Mouse (Mus musculus) intestine, postnatal 0 days (tissue): ENCODE data around the gene Cic. TPM values are rescaled to one million over a fixed set of nuclear protein-coding genes. Genes with fewer than 3 reads are reported as not detected.
A peak's percentile ranks its signal among the peaks of the same experiment; 100 is the strongest.

Source experiments
- ATAC-seq: fragments of 200-750 bp; cut with Nextera tagmentation; 2 replicates; pipeline ENCODE4 v1.8.0; 2017; ENCODE audit warnings: mild to moderate bottlenecking, moderate TSS enrichment, moderate library complexity
- H3K27ac ChIP-seq: fragments of 300-500 bp; sonication (generic); 2 replicates; pipeline ENCODE4 v1.5.1; 2014; ENCODE audit warnings: mild to moderate bottlenecking, low read depth, low read length, moderate library complexity
- H3K27me3 ChIP-seq: fragments of 300-500 bp; sonication (generic); replicated peaks from 2 replicates; pipeline ENCODE4 v1.6.1; 2014; ENCODE audit warnings: low read length, mixed read lengths; ENCODE audit not compliant: control insufficient read depth, insufficient read depth
- H3K36me3 ChIP-seq: fragments of 300-500 bp; sonication (generic); 2 replicates; pipeline ENCODE4 v1.6.1; 2014; ENCODE audit warnings: mild to moderate bottlenecking, moderate library complexity; ENCODE audit not compliant: control insufficient read depth, insufficient read depth
- H3K4me1 ChIP-seq: fragments of 300-500 bp; sonication (generic); replicated peaks from 2 replicates; pipeline ENCODE4 v1.6.1; 2014; ENCODE audit warnings: antibody characterized with exemption, low read length, mixed read lengths; ENCODE audit not compliant: control insufficient read depth, insufficient read depth
- H3K4me2 ChIP-seq: fragments of 300-500 bp; sonication (generic); replicated peaks from 2 replicates; pipeline ENCODE4 v1.6.1; 2014; ENCODE audit warnings: low read depth, mild to moderate bottlenecking, moderate library complexity
- H3K4me3 ChIP-seq: fragments of 300-500 bp; sonication (generic); 2 replicates; pipeline ENCODE4 v1.5.1; 2014; ENCODE audit warnings: low read depth, low read length
- H3K9ac ChIP-seq: fragments of 300-500 bp; sonication (generic); 2 replicates; pipeline ENCODE4 v1.6.1; 2014; ENCODE audit warnings: mild to moderate bottlenecking, low read depth, low read length
- H3K9me3 ChIP-seq: fragments of 300-500 bp; sonication (generic); 2 replicates; pipeline ENCODE4 v1.6.1; 2016; ENCODE audit warnings: mixed run types; ENCODE audit not compliant: control insufficient read depth
- CTCF ChIP-seq: sonication (generic); IDR thresholded peaks from 2 replicates; pipeline ENCODE4 v1.5.1; 2016; ENCODE audit warnings: low read depth, mild to moderate bottlenecking, control low read depth, antibody characterized with exemption, moderate library complexity
- WGBS: fragments of 180-500 bp; shearing (Covaris S2); extraction: QIAGEN DNeasy Blood & Tissue Kit; methylation state at CpG from one replicate; pipeline ENCODE4 v1.1.7; 2014; 5-methylcytosine and 5-hydroxymethylcytosine counted together
- polyA plus RNA-seq: library from polyadenylated mRNA; unstranded; fragments of >200 nt; fragmentation: Nextera tagmentation; extraction: Ambion mirVana; gene quantifications from 2 replicates; pipeline ENCODE4 v1.2.1, GENCODE M21; 2015

Gene Cic
- polyA plus RNA-seq, 1 experiment from 2014 or later = 17.2 TPM

GRCm38 (mm10) chr7:25279861-25280791 lies 12.6 kb downstream of the Cic start:
- H3K36me3 ChIP-seq = peaks cover 5% of the 10 kb centered on the region
- peak overlapping the region; percentile 63 for H3K4me3 ChIP-seq
- peak; percentile 6; the same call in 1 of the 2 replicates for TF ChIP-seq CTCF
- H3K9ac ChIP-seq = peak overlapping the region; percentile 13; the same call in 1 of the 2 replicates
- H3K4me1 ChIP-seq = peaks cover 42% of the 10 kb centered on the region
- peak overlapping the region; percentile 96 for H3K4me2 ChIP-seq
- no peaks in the 10 kb centered on the region for H3K9me3 ChIP-seq
- 0 out of 2 replicates have a peak, but pooled peaks have one; percentile 1 for ATAC-seq
- no peaks in the 10 kb centered on the region for H3K27me3 ChIP-seq
- peak overlapping the region; percentile 93 for H3K27ac ChIP-seq
- WGBS = 4% methylated on average over 6 of the region's 6 CpGs

- ATAC-seq = peak; percentile 11
- H3K4me2 ChIP-seq = peak overlapping the region; percentile 96
- 14% methylated on average over 12 of the region's 12 CpGs for WGBS
- no peaks in the 10 kb centered on the region for H3K9me3 ChIP-seq
- peaks cover 16% of the 10 kb centered on the region for H3K36me3 ChIP-seq
- H3K27me3 ChIP-seq = no peaks in the 10 kb centered on the region
- peaks cover 31% of the 10 kb centered on the region for H3K4me1 ChIP-seq
- peak; percentile 28; the same call in 1 of the 2 replicates for TF ChIP-seq CTCF
- H3K27ac ChIP-seq = peak overlapping the region; percentile 93
- H3K4me3 ChIP-seq = peak overlapping the region; percentile 60
- H3K9ac ChIP-seq = 0 out of 2 replicates have a peak overlapping the region, but pooled peaks have one; percentile 26
These were observed 13.7 kb downstream of the Cic start for GRCm38 (mm10) chr7:25281166-25281733.

- no peaks in the 10 kb centered on the region for H3K27me3 ChIP-seq
- no peaks in the 10 kb centered on the region for H3K9me3 ChIP-seq
- peak overlapping the region; percentile 62 for H3K9ac ChIP-seq
- 0 out of 2 replicates have a peak, but pooled peaks have one; percentile 0 for TF ChIP-seq CTCF
- H3K4me2 ChIP-seq = peak overlapping the region; percentile 96
- under 1% methylated on average over 80 of the region's 108 CpGs for WGBS
- H3K4me3 ChIP-seq = peak overlapping the region; percentile 60
- peaks cover 30% of the 10 kb centered on the region for H3K4me1 ChIP-seq
- peak; percentile 87 for ATAC-seq
- H3K36me3 ChIP-seq = peaks cover 24% of the 10 kb centered on the region
- H3K27ac ChIP-seq = peak overlapping the region; percentile 93
These were observed 14.5 kb downstream of the Cic start for GRCm38 (mm10) chr7:25281734-25282601.

- Histone ChIP-seq H3K4me1 (peaks cover 25% of the 10 kb centered on the region), H3K27me3 (no peaks in the 10 kb centered on the region), H3K27ac (peak overlapping the region; percentile 93), H3K36me3 (peaks cover 32% of the 10 kb centered on the region), H3K4me3 (peak overlapping the region; percentile 60), H3K9me3 (no peaks in the 10 kb centered on the region), H3K4me2 (peak overlapping the region; percentile 96), H3K9ac (peak overlapping the region; percentile 62)
- no peak for ATAC-seq
- peak; percentile 16; the same call in 1 of the 2 replicates for TF ChIP-seq CTCF
- under 1% methylated on average over 34 of the region's 36 CpGs for WGBS
These were observed 15.3 kb downstream of the Cic start for GRCm38 (mm10) chr7:25282731-25283211.

GRCm38 (mm10) chr7:25283637-25284036 lies 16.1 kb downstream of the Cic start:
- WGBS = 13% methylated on average over 5 of the region's 5 CpGs
- no peak overlapping the region; the same call in 1 of the 2 replicates for H3K27ac ChIP-seq
- no peak for TF ChIP-seq CTCF
- H3K9ac ChIP-seq = 0 out of 2 replicates have a peak overlapping the region, but pooled peaks have one; percentile 62
- H3K4me2 ChIP-seq = peak overlapping the region; percentile 96
- peak overlapping the region; percentile 60 for H3K4me3 ChIP-seq
- no peak for ATAC-seq
- no peaks in the 10 kb centered on the region for H3K9me3 ChIP-seq
- peaks cover 23% of the 10 kb centered on the region; the same call in 1 of the 2 replicates for H3K4me1 ChIP-seq
- H3K27me3 ChIP-seq = no peaks in the 10 kb centered on the region
- peaks cover 40% of the 10 kb centered on the region for H3K36me3 ChIP-seq
